Mouse (Mus musculus) monocyte, adult 5-6 weeks (primary cell): ENCODE data around the gene Erp27. TPM values are rescaled to one million over a fixed set of nuclear protein-coding genes. Genes with fewer than 3 reads are reported as not detected.

Experiments used
- ATAC-seq: fragments of 153-309, 156-312 bp; replicated peaks from 2 replicates; pipeline ENCODE4 v1.8.0; 2017; ENCODE audit warnings: mild to moderate bottlenecking; ENCODE audit not compliant: low TSS enrichment, insufficient number of reproducible peaks, severe bottlenecking, poor library complexity, low FRiP score
- total RNA-seq: library from RNA; stranded (forward); fragments of 200-1000, 200-491, 200-594 nt; gene quantifications from 3 replicates; pipeline ENCODE4 v1.2.3, GENCODE M21; 2017

Erp27 gene
- total RNA-seq, 1 experiment from 2014 or later, result 8.5 TPM

DNA sequence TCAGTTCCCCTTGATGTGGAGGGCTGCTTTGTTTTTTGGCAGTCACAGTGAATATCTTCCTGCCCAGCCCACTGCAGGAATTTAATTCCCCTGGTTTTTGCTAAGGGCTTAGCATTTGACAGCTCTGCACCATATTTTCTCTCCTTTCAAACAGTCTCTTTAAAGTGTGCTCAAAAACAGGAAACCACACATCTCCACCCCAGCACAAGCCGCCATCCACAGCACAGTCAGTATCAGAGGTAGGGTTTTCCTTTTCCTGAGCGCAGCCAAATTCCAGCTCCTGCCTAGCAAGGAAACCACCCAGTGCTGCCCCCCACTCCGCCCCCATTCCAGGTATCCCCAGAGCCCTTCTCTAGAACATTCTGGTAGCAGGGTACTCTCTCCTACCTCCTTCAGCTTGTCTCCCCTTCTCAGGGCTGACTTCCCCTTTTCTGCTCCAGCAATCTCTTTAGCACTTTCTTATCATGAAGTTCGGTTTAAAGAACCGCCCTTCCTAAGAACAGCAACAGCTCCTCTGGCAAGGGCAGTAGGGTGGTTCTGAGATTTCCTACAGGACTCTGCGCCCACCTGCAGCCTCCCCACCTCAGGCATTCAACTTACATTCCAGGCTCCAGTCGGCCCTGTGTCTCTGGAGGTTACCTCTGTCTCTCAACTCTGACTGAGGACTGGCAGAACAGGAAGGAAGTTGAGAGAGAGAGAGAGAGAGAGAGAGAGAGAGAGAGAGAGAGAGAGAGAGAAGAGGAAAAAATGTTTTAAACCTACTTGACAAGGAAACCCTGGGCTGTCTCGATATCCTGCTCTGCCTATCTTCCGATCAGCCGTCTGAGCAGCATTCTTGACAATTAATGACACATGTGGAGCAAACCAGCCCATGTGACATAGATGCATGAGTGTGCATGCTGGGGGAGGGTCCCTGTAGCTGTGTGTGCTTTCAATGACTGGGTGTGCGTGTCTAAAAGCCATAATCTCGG, 19.4 kb upstream of the Erp27 start, which contains the start of gene Arhgdib:
Gene Arhgdib, minus strand, starts transcription at position 849 of the 971 bp plus-strand sequence.
- ATAC-seq, result 0 out of 2 replicates have a peak, but pooled peaks have one; percentile 18

- ATAC-seq, result no peak; the same call in 1 of the 2 replicates
Observed at GRCm38 (mm10) chr6:136940188-136940960, 18.4 kb upstream of the Erp27 start.

GRCm38 (mm10) chr6:136939326-136940187, 17.6 kb upstream of the Erp27 start:
- peak; percentile 67 for ATAC-seq

GRCm38 (mm10) chr6:136938331-136939126, 16.5 kb upstream of the Erp27 start:
- ATAC-seq, result 0 out of 2 replicates have a peak, but pooled peaks have one; percentile 5

DNA sequence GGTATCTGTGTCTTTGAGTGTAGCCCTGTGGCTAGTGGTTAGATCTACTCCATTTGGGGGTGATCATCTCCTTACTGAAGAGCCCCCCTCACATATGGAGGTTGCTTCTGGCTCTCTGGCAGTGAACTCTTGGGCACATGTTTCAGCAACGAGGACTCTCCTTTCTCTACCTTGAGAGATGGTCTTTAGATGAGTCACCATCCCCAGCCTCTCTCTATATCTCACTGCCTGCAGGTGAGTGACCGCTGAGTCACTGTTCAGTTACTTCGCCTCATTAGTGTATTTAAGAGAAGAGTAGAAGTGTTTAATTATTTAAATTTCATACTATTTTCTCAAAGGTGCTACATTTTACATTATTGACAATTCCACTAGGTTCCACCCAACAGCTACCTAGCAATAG, 15.1 kb upstream of the Erp27 start:
- no peak for ATAC-seq

- ATAC-seq, result no peak
Observed at GRCm38 (mm10) chr6:136936361-136936760, 14.4 kb upstream of the Erp27 start.

DNA sequence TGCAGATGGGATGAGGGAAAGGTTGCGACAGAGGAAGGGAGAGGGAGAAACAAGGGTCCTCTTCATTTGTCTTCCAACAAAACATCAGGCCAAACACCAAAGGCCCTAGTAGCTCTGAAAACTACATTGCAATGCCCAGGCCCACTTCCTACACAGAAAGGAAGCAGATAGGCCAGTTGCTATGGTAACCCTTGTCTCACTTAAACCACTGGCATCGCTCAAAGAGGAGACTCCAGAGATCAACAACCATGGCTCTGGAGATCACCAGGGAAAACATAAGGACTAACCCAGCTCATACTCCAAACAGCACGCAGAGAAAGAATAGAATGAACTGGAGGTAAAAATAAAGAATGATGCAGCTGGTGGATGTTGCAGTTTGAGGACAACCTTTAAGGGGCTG, 13.3 kb upstream of the Erp27 start:
- ATAC-seq, result no peak

- ATAC-seq, result no peak
Observed at GRCm38 (mm10) chr6:136934068-136934467, 12.1 kb upstream of the Erp27 start.

GRCm38 (mm10) chr6:136931246-136931645, 9.3 kb upstream of the Erp27 start:
- ATAC-seq, result no peak

GRCm38 (mm10) chr6:136930677-136931076, 8.7 kb upstream of the Erp27 start:
- ATAC-seq, result peak; percentile 93

DNA sequence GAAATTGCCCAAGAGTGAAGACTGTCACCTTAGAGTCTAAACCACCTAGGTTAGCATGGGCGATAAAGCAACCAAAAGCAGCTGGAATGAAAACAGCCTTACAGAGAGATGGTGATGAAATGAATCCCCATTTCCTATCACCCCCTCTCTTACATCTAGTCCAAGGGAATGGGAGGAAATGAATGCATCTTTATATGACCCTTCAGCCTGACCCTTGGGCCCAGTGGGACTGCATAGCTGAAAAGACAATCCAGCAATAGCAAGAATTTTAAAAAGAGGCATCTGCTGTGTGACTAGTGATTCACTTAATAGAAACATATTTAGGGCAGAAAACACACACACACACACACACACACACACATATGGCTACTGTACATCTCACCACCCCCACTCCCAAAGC, 5.6 kb upstream of the Erp27 start:
- ATAC-seq, result no peak

- ATAC-seq, result no peak
Observed at GRCm38 (mm10) chr6:136925049-136925448, 3.1 kb upstream of the Erp27 start.

DNA sequence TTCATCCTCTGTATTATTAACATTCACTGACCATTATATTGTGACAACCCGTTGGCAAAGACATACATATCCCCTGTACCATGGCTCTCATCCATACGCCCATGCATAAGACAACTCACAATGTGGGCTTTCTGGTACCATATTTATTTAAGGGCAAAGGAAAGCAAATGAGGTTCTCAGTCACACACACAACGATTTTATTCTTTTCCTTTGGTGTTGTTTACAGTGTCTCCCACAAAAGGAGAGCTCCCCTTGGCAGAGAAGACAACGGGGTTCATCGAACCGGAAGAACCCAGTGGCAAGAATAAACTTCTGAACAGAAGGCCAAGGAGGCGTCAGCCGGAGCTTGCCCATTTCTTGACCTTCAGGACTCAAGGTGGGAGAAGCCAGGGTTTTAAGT, 1.6 kb upstream of the Erp27 start, which contains the start of gene Pde6h:
Gene Pde6h, plus strand, starts transcription at position 301 of the 400 bp plus-strand sequence.
- ATAC-seq, result no peak

GRCm38 (mm10) chr6:136922871-136923270, 891 bp upstream of the Erp27 start:
- ATAC-seq, result no peak

- ATAC-seq, result no peak
Observed at GRCm38 (mm10) chr6:136921601-136922000, 379 bp downstream of the Erp27 start.

GRCm38 (mm10) chr6:136920320-136921257, 1.4 kb downstream of the Erp27 start:
- 0 out of 2 replicates have a peak, but pooled peaks have one; percentile 55 for ATAC-seq

DNA sequence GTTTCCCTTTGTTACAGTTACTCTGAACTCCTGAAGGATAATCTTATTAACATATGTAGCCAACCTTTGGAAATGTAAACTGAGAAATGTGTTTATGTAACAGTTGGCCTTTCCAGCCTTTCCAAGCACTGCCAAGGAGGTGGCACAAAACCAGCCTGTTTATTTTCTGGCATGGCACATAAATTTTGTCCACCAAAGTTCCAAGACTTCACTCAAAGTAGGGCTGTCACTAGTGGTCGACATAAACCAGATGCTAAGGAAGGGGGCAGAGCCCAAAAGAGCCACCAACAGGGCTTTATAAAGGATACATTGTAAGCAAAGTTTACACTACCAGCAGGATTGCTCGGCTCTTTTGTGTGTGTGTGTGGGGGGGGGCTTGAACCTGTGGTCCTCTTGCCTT, 4.1 kb downstream of the Erp27 start:
- no peak for ATAC-seq
